Mouse (Mus musculus) gastrocnemius, adult 18-20 months (tissue): Measurements from ENCODE around the gene Gm47995. TPM values are rescaled to one million over a fixed set of nuclear protein-coding genes. Genes with fewer than 3 reads are reported as not detected.
"Not testable (repeated sequence)": the region's sequence is repeated elsewhere in the genome, so short reads cannot be mapped to it uniquely, and the experiment has no call there.

Experiments
- DNase-seq: peaks from one replicate; pipeline ENCODE4 v3.0.0; 2021; ENCODE audit warnings: low spot score
- long read RNA-seq, 2 experiments: library from polyadenylated mRNA; stranded (forward); transcript quantifications; one replicate each; pipeline ENCODE4 v2.0.0; 2021
- total RNA-seq, 2 experiments: library from RNA; stranded (reverse); gene quantifications; 2 replicates each; pipeline ENCODE4 v1.2.3; 2021

The Gm47995 gene
- under 1 TPM in 1 of 2 experiments, not detected in 1; 0.31 TPM for total RNA-seq
- long read RNA-seq, experiment 1, result 0 reads
- long read RNA-seq, experiment 2, result 0 reads

DNA sequence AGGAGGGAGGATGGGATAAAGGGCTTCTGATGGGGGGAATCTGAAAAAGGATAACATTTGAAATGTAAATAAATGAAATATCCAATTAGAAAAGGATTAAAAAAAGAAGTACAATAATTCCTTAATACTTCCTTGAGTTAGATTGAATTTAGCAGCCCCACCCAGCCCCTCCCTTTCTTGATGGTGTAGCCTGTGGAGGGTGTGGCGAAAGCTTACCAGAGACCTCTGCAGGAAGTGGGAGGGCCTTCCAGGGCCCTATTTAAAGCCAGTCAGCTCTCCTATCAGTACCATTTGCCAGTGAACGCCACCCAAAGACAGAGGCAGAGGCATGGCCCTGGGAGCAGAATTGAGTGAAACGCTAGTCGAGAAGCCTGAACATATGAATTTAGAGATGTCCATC is at the start of gene Gm47995:
Gene Gm47995, plus strand, starts transcription at position 329 of the 400 bp plus-strand sequence.
- not testable (repeated sequence) for DNase-seq

DNA sequence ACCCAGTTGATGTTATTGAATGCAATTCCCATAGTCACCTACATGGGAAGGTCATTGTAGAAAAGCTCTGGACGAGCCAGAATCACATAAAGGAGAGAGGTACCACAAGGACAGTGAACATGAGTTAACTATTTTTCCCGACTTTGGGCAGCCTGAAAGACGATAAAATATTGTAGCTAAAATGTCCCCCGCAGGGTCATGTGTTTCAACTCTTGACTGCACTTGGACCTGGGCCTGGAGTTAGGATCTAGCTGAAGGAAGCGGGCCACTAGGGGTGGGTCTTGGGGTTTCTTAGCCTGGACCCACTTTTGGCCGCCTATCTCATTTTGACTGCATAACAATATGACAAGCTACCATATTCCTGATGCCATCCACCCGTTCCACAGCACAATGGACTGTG is 48.0 kb upstream of the Gm47995 start:
- DNase-seq, result no peak

- DNase-seq, result no peak
These were observed 47.2 kb upstream of the Gm47995 start for GRCm38 (mm10) chr1:151151089-151151488.

- no peak for DNase-seq
These were observed 45.1 kb upstream of the Gm47995 start for GRCm38 (mm10) chr1:151153056-151153652.

DNA sequence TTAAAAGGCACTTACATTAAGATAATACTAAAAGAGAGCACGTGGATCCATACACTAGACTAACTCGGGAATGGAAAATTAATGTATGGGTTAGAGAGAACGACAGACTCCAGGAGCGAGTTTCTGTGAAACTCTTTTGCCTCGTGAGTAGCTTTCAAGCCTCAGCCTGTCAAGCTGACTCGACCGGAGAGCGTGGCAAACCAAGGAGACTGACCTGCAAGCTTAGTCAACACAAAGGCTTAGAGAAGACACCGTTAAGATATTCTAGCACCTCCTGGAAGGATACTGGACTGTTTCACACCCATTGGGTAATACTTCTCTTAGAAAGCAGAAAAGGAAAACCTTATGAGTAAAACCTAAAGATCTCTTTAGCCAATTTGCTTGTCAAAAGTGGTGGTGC is 44.1 kb upstream of the Gm47995 start:
- not testable (repeated sequence) for DNase-seq

DNA sequence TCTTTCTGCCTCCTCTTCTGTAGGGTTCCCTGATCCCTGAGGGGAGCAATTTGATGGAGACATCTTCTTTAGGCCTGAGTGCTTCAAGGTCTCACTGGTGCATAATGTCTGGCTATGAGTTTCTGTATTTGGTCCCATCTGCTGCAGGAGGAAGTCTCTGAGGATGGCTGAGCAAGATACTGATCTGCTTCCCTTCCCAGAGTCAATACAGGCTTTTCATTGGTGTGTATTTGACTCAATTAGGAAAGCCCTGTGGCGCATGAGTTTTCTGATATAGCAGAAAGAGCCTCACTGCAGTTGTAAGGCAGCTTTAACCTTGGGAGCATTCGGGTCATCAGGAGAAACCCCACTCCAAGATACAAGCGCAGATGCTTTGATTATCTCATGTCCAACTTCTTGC is 42.1 kb upstream of the Gm47995 start:
- DNase-seq, result no peak

DNA sequence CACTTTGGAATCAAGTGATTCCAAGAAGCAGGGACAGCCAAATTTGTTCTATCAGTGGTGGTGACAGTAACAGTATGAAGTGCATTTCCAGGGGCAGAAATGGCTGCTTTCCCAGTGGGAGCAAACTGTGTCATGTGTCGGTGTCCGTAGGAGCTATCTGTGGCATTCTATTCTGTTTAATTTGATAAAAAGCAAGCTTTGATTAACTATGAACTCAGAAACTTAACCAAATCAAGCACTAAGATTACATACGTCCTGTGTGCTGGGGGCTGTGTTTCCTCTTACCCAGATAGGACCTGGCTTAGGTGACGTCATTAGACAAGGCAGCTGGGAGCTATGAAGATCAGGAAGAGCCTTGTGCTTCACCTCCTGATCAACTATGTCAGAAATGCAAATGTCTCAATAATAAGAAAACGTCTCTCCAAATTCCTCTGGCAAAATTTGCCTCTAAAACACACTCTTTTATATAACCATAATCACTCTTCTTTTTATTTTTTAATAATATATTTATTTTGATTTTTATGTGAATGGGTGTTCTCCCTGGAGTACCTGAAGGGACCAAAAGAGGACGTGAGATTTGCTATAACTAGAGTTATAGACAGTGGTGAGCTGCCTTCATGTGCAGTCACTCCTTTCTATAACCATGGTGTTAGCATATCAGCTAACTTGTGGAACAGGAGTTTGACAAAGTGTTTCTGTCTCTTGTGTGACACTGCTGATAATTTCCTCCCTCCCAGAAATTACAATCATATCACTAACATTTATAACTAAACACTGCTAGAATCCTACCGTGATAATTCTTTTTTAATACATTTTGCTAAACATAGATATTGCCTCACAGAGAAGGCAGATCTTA is 41.2 kb upstream of the Gm47995 start:
- DNase-seq, result no peak

DNA sequence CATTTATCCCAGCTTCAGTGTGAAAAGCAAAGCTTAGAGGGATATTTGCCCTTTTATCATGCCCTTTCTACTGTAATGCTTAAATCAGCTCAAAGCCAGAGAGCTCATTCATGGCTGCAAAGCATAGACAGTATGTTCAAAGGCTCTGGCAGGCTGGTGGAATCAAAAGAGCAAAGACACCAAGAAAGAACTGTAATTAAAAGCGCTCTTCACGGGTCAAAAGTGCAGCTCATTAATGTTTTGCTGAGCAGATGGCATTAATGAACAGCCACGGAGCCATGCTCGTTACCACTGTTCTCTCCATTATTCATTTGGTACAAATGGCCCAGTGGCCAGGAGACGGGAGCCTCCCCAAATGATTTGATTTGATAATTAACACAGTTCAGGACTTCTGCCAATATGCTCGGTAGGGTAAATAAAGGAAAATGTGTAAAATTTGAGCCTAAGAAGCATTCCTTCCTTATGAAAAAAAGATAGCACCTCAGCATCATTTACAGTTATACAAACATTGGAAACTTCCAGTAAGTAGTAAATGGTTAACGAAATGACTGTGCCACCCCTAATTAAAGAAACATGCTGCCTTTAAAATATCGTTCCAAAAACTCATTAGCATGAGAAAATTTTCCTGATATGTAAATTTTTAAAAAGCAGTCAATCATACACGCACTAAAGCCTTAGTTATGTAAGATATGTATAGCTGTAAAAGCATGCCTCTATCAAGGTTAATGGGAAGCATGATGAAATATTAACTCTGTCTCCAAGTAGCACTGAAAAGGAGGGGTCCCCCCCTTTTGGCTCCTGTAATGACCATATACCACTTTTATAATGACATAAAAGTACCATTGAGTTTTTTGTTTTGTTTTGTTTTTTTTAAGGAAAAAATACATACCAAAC is 40.0 kb upstream of the Gm47995 start:
- DNase-seq, result no peak

- DNase-seq, result no peak
These were observed 39.3 kb upstream of the Gm47995 start for GRCm38 (mm10) chr1:151158857-151159510.

DNA sequence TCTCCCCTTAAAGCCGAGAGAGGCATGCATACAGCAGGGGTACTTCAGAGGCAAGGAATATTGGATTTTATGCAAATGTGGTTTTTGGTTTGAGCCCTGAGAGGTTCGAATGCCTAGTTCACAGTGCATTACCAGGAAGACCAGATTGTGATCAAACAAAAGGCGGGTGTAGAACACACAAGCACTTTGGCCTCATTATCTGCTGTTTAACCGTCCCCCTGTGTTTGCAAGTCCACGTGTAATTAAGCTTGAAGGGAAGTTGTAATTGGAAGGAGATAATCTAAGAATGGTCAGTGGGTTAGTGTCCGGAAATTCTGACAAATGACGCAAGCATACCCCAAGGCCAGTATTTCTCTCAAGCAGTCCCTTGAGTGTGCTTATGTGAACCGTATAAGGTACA is 32.2 kb upstream of the Gm47995 start:
- DNase-seq, result no peak

GRCm38 (mm10) chr1:151167297-151168047 is 30.8 kb upstream of the Gm47995 start:
- no peak for DNase-seq

DNA sequence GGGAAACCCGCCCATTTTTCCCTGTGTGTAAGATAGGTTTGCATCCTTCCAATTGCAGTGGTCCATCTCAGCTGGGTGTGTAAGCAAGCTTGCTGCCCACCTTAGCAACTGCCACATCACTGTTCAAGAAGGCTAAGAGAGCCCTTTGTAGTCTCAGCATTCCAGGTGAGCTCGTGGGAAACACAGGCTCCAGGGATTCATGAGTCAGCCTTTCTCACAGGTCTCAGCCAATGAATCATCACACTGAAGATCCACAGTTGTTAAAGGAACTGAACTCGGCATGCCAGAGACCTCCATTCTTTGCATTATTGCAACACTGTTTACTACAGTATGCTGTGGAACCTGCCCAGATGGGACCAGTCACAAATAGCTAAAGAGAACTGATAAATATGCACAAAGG is 29.6 kb upstream of the Gm47995 start:
- DNase-seq, result no peak

DNA sequence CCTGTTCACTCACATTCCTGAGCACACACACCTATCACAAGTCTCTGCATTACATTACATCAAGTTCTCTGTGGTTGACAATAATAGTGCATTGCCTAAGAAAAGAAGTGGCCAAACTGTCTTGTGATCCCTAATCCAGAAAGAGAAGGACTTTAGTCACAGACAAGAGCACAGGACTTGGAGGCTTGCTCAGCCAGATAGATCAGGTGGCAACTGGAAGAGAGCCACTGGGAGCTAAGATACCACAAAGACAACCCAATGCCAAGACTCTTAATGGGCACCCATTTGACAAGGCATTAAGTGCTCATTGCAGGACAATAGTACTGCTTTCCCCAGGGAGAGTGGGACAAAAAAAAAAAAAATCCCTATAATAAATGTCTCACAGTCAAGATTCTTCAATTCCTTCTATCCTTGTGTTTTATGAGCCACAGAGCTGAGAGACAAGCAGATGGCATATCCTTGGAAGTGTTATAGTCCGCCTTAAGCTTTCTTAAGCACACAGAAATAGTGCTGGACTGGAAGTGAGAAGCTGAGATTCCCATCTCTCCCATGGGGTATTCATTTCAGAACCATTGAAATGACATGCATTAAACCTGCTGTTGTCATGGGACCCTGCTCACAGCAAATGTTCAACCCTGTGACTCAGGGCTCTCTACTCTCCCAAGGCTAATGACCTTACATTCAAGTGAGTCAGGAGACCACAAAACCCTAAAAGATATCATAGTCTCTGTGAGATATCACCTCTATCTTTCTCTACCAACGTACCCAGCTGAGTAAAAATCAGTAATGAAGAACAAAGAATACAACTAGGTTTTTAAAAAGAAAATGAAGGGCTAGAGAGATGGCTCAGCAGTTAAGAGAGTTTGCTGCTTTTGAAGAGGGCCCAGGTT is 26.4 kb upstream of the Gm47995 start:
- peak; percentile 69 for DNase-seq

DNA sequence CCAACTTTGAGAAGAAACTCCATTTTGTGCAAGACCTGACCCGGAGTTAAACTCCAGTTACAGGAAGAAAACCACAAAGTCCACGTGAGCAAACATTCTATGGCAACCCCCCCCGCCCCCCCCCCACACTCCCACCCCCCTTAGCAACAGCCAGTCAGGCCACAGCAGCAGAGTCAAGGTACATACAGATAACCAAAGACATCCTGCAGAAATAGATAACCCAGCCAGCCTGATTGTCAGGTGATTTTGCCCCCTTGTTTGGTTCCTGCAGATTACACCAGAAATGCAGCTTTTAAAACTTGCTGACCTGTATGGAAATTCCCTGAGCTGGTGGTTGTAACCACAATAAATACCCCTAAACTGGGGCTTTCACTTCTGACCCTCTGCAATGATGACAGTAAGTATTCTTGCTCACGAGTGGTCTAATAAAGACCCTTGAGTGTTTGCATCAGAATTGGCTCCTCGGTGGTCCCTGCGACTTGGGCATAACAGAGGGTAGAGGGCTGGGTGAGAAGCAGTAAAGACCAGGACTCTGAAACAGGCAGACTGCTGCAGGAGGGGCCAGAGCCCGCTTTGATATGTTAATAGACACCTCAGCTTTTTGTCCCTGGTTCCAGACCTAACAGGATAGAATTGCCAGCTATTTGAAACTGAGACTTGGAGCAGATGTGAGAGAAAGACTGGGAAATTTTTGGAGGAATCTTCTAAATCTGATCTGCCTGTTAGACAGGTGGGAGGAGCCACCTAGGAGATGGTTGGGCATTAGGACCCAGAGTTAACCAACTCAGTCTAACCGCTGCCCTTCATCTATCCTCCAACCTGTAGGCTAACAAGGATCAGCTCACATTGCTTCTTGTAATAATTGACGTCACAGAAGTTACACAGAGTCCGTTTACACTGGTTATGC is 21.0 kb upstream of the Gm47995 start:
- peak; percentile 3 for DNase-seq

- DNase-seq, result no peak
These were observed 20.3 kb upstream of the Gm47995 start for GRCm38 (mm10) chr1:151177937-151178271.

GRCm38 (mm10) chr1:151178505-151179083 is 19.7 kb upstream of the Gm47995 start:
- no peak for DNase-seq

DNA sequence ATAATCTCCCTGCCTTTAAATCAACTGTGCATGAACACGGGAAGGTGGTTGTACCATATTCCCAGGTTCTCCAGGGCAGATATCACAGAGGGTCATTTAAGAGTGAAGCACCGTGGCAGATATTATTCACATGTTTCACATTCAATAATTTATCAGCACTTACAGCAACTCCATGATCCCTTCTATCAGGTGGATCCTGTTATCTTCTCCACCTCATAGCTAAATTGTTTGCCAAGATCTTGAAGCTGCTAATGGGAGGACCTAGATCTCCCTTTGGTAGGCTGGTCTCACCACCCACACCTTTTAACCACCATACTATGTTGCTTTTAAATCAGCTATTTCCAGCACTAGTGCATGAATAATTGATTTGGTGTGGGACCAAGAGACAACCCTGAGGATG is 18.1 kb upstream of the Gm47995 start:
- DNase-seq, result no peak

DNA sequence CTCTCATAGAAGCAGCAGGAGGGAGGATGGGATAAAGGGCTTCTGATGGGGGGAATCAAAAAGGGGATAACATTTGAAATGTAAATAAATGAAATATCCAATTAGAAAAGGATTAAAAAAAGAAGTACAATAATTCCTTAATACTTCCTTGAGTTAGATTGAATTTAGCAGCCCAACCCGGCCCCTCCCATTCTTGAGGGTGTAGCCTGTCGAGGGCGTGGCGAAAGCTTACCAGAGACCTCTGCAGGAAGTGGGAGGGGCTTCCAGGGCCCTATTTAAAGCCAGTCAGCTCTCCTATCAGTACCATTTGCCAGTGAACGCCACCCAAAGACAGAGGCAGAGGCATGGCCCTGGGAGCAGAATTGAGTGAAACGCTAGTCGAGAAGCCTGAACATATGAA is 16.0 kb upstream of the Gm47995 start, which contains the start of gene Gm47985:
Gene Gm47985, plus strand, starts transcription at position 272 of the 400 bp plus-strand sequence.
- DNase-seq, result not testable (repeated sequence)
